Mouse (Mus musculus) olfactory bulb, adult 2 months (tissue): ENCODE measurements around the gene Svs3b.

Experiments used
- CTCF ChIP-seq: fragments of 200-500 bp; IDR thresholded peaks from 2 replicates; pipeline ENCODE4 v1.5.1; 2012; ENCODE audit warnings: low read depth, mild to moderate bottlenecking, low read length, moderate library complexity; ENCODE audit not compliant: insufficient read depth
- POLR2A ChIP-seq: fragments of 200-500 bp; IDR thresholded peaks from 2 replicates; pipeline ENCODE4 v1.6.1; 2012; ENCODE audit warnings: mild to moderate bottlenecking, low read depth, low read length, moderate library complexity; ENCODE audit not compliant: insufficient read depth

GRCm38 (mm10) chr2:164221522-164221921, 34.9 kb downstream of the Svs3b start, which contains the start of gene Wfdc15b:
- TF ChIP-seq CTCF (no peak), POLR2A (no peak)
